Mouse (Mus musculus) limb, embryonic 15.5 days (tissue): ENCODE measurements around the gene Rab11fip3. TPM values are rescaled to one million over a fixed set of nuclear protein-coding genes. Genes with fewer than 3 reads are reported as not detected.

ENCODE experiments used
- ATAC-seq: fragments of 200-750 bp; cut with Nextera tagmentation; 2 replicates; pipeline ENCODE4 v1.8.0; 2017; ENCODE audit warnings: low read depth, moderate TSS enrichment; ENCODE audit not compliant: insufficient number of reproducible peaks, low FRiP score, low TSS enrichment
- H3K27ac ChIP-seq: fragments of 300-500 bp; sonication (generic); 2 replicates; pipeline ENCODE4 v1.5.1; 2015; ENCODE audit warnings: moderate library complexity, mild to moderate bottlenecking, inconsistent platforms
- H3K27me3 ChIP-seq: fragments of 300-500 bp; sonication (generic); 2 replicates; pipeline ENCODE4 v1.6.1; 2015; ENCODE audit warnings: inconsistent platforms
- H3K36me3 ChIP-seq: fragments of 300-500 bp; sonication (generic); 2 replicates; pipeline ENCODE4 v1.6.1; 2015; ENCODE audit warnings: inconsistent platforms
- H3K4me1 ChIP-seq: fragments of 300-500 bp; sonication (generic); 2 replicates; pipeline ENCODE4 v1.6.1; 2015; ENCODE audit warnings: inconsistent platforms
- H3K4me2 ChIP-seq: fragments of 300-500 bp; sonication (generic); 2 replicates; pipeline ENCODE4 v1.6.1; 2015; ENCODE audit warnings: mild to moderate bottlenecking, inconsistent platforms
- H3K4me3 ChIP-seq: fragments of 300-500 bp; sonication (generic); 2 replicates; pipeline ENCODE4 v1.5.1; 2015; ENCODE audit warnings: mild to moderate bottlenecking, inconsistent platforms
- H3K9ac ChIP-seq: fragments of 300-500 bp; sonication (generic); 2 replicates; pipeline ENCODE4 v1.6.1; 2015; ENCODE audit warnings: inconsistent platforms
- H3K9me3 ChIP-seq: fragments of 300-500 bp; sonication (generic); 2 replicates; pipeline ENCODE4 v1.6.1; 2016; ENCODE audit warnings: inconsistent platforms
- WGBS: fragments of 180-500 bp; shearing (Covaris S2); methylation state at CpG from one replicate; pipeline ENCODE4 v1.1.7; 2015; 5-methylcytosine and 5-hydroxymethylcytosine counted together
- polyA plus RNA-seq: library from polyadenylated mRNA; unstranded; fragments of >200 nt; fragmentation: Nextera tagmentation; extraction: Ambion mirVana; gene quantifications from 2 replicates; pipeline ENCODE4 v1.2.1, GENCODE M21; 2015

Gene Rab11fip3
- polyA plus RNA-seq, 1 experiment from 2014 or later = 16.8 TPM

DNA sequence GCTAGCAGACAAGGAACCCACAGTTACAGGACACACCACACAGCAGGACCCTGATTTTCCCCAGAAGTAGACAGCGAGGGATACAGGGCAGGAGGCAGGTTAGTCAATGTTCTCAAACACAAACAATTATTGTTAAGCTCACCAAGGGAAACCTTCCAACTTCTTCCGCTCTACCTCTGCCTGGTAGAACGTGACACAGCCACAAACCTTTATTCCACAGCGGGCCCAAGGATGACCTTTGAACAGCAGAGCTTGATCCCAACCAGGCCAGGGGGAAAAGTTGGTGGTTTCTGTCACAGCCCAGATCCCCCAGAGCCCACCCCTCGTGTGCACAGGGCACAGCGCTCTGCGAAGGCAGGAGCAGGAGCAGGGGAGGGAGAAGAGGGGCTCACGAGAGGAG is 45.4 kb downstream of the Rab11fip3 start:
- H3K9ac ChIP-seq = no peak overlapping the region
- peaks cover 14% of the 10 kb centered on the region for H3K36me3 ChIP-seq
- H3K4me1 ChIP-seq = no peaks in the 10 kb centered on the region
- no peaks in the 10 kb centered on the region for H3K9me3 ChIP-seq
- H3K4me2 ChIP-seq = no peak overlapping the region
- no peak overlapping the region for H3K27ac ChIP-seq
- ATAC-seq = no peak
- WGBS = 93% methylated on average over 8 of the region's 8 CpGs
- no peak overlapping the region for H3K4me3 ChIP-seq
- no peaks in the 10 kb centered on the region for H3K27me3 ChIP-seq

DNA sequence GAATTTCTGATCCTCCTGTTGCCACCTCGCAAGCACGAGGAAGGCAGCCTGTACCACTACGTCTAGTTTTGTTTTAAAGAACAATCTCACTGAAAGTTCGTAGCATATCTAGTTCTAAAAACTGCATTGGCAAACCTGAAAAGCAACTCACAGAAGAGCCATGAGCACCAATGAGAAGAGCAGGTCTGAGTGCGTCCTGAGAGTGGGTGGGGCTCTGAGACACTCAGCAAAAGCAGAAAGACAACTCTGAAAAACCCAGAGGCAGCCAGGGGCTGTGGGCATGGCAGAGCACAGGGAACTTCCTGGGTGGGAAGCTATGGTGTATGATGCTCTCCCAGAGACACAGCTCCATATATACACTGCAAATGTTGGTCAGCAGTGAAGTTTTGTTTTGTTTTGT is 46.2 kb downstream of the Rab11fip3 start:
- Histone ChIP-seq H3K4me2 (no peak overlapping the region), H3K27me3 (no peaks in the 10 kb centered on the region), H3K4me1 (no peaks in the 10 kb centered on the region), H3K27ac (peak overlapping the region; percentile 14; the same call in 1 of the 2 replicates), H3K9ac (no peak overlapping the region), H3K36me3 (peaks cover 14% of the 10 kb centered on the region), H3K4me3 (no peak overlapping the region), H3K9me3 (no peaks in the 10 kb centered on the region)
- no peak for ATAC-seq
- 83% methylated on average over 5 of the region's 5 CpGs for WGBS

DNA sequence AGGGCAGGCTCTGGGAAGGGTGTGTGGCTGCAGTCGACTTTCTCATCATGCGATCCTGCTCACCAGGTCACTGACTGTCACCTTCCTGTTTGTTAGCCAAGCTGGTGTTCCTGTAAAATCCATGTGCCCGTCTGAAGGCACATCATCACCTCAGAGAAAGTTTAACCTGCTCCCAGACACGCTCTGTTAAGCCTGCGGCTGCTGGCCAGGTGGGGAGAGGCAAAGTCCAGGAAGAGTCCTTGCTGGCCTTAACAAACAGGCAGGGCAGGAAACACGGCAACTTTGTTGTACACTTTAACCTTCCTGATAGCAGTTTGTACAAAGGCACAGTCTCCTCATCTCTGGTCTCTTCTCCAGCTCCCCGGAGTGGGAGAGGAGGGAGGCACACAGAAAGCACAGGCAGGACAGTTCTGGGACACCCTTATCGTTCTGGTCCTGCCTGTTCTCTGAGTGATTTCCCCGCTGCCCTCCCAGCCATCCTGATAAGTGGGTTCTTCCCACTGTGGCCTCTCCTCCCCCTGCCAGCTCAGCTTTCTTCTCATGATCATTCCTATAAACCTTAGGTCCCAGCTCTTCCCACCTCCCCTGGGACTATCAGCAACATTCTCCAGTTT is 47.5 kb downstream of the Rab11fip3 start:
- H3K27me3 ChIP-seq = no peaks in the 10 kb centered on the region
- H3K9ac ChIP-seq = no peak overlapping the region
- H3K9me3 ChIP-seq = no peaks in the 10 kb centered on the region
- H3K27ac ChIP-seq = peak overlapping the region; percentile 44; the same call in 1 of the 2 replicates
- no peak overlapping the region for H3K4me3 ChIP-seq
- H3K4me1 ChIP-seq = no peaks in the 10 kb centered on the region
- no peak overlapping the region for H3K4me2 ChIP-seq
- H3K36me3 ChIP-seq = peaks cover 9% of the 10 kb centered on the region
- no peak for ATAC-seq
- 69% methylated on average over 9 of the region's 9 CpGs for WGBS

DNA sequence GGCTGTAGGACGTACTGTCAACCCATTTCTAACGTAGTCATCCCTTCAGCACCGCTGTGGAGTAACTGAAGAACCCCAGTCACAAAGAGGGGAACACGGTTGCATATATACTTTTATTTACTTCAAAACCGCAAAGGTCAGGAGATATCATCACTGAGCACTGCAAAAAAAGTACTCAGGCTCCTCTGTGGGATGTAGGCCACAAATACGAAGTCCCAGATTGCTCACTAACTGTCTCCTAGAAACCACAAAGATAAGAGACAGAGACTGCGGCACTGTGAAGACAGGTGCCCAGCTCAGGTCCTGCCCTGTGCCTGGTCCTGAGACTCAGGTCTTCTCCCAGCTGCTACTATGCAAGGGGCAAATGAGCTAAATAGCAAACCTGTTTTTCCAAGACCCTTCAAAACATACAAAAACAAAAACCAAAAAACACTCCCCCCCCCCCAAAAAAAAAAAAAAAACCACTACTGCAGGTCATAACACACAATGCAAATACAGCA is 48.5 kb downstream of the Rab11fip3 start:
- H3K4me2 ChIP-seq = no peak overlapping the region
- H3K27me3 ChIP-seq = no peaks in the 10 kb centered on the region
- no peaks in the 10 kb centered on the region for H3K4me1 ChIP-seq
- no peak overlapping the region for H3K4me3 ChIP-seq
- peaks cover 8% of the 10 kb centered on the region for H3K36me3 ChIP-seq
- H3K27ac ChIP-seq = no peak overlapping the region
- 91% methylated on average over 7 of the region's 7 CpGs for WGBS
- no peaks in the 10 kb centered on the region for H3K9me3 ChIP-seq
- no peak overlapping the region for H3K9ac ChIP-seq
- ATAC-seq = no peak

DNA sequence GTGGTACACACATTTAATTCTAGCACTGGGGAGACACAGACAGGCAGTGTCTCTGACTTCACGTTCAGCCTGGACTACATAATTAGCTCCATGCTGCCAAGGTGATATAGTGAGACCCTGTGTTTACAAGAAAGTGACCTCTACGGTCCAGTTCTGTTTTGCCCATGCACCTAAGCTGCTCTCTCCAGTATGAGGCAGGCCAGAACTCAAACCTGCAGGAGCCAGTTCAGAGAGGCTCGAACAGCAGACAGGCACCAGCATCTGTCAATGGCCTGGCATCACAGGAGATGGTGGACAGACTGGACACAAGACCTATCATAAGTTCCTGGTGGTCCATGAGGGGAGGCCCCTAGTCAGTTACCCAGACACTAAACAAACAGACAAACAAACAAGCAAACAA is 51.0 kb downstream of the Rab11fip3 start:
- WGBS = 64% methylated on average over 3 of the region's 3 CpGs
- Histone ChIP-seq H3K4me1 (no peaks in the 10 kb centered on the region), H3K9ac (no peak overlapping the region), H3K27me3 (no peaks in the 10 kb centered on the region), H3K4me2 (no peak overlapping the region), H3K4me3 (no peak overlapping the region), H3K9me3 (no peaks in the 10 kb centered on the region), H3K27ac (no peak overlapping the region), H3K36me3 (peaks cover 24% of the 10 kb centered on the region)
- no peak for ATAC-seq

DNA sequence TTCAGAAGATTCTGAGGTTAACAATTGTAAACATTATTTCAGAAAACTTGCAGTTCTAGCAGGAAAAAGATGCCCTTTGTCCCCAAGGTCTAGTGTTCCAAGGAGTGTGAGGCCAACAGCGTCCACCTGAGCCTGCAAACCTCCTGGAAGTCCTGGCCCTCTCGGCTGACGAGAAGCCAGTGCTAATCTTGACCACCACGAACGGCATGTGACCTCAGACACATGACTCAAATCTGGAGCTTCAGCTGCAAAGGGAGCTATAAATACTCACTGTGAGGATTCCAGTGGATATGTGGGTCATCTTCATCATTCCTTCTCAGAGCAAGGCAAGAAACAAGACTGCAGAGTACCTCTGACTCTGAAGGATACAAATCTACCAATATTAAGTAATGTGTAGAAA is 51.4 kb downstream of the Rab11fip3 start:
- Histone ChIP-seq H3K9ac (no peak overlapping the region), H3K36me3 (peaks cover 26% of the 10 kb centered on the region), H3K4me2 (no peak overlapping the region), H3K4me1 (no peaks in the 10 kb centered on the region), H3K27ac (no peak overlapping the region), H3K27me3 (no peaks in the 10 kb centered on the region), H3K9me3 (no peaks in the 10 kb centered on the region), H3K4me3 (no peak overlapping the region)
- 77% methylated on average over 5 of the region's 5 CpGs for WGBS
- no peak for ATAC-seq

DNA sequence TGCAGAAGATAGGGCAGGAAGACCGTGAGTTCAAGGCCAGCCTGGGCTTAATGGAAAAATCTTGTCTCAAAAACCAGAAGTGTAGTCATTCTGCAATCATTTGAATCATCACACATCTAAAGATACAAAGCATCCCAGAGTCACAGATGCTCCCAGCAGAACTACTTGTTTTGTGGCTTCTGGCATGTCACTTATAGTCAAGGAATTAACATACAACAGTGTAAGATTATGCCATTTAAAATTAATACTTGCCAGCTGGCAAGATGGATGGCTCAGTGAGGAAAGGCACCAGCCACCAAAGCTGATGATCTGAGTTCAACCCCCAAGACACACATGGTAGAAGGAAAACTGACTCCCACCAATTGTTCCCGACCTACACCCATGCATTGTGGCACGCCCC is 52.3 kb downstream of the Rab11fip3 start:
- no peak overlapping the region for H3K27ac ChIP-seq
- H3K9me3 ChIP-seq = no peaks in the 10 kb centered on the region
- H3K27me3 ChIP-seq = no peaks in the 10 kb centered on the region
- no peak overlapping the region for H3K4me3 ChIP-seq
- H3K9ac ChIP-seq = no peak overlapping the region
- WGBS = 76% methylated on average over 3 of the region's 3 CpGs
- peaks cover 29% of the 10 kb centered on the region for H3K36me3 ChIP-seq
- peaks cover 1% of the 10 kb centered on the region; the same call in 1 of the 2 replicates for H3K4me1 ChIP-seq
- ATAC-seq = no peak
- no peak overlapping the region for H3K4me2 ChIP-seq

DNA sequence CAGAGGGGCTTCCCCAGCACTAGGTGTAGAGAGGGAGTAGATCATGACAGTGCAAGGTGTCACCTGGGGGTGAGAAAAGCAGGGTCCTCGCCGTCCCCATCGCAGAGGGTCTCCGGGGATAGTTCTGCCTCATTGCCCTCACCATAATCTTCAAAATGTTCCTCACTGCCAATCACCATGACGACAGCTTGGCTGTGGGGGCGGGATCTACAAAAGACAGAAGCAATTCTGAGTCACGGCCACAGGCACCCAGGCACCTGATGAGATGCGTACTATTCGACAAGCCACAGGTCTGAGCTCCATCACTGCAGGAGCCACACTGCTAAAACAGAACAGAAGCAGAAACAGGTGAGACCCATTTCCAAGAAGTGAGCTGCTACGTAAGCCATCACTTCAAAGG is 55.6 kb downstream of the Rab11fip3 start:
- no peak overlapping the region for H3K4me3 ChIP-seq
- peaks cover 3% of the 10 kb centered on the region; the same call in 1 of the 2 replicates for H3K4me1 ChIP-seq
- no peak for ATAC-seq
- H3K36me3 ChIP-seq = peaks cover 40% of the 10 kb centered on the region
- H3K27ac ChIP-seq = no peak overlapping the region
- H3K9me3 ChIP-seq = no peaks in the 10 kb centered on the region
- WGBS = 85% methylated on average over 10 of the region's 10 CpGs
- H3K4me2 ChIP-seq = no peak overlapping the region
- no peak overlapping the region for H3K9ac ChIP-seq
- no peaks in the 10 kb centered on the region for H3K27me3 ChIP-seq

DNA sequence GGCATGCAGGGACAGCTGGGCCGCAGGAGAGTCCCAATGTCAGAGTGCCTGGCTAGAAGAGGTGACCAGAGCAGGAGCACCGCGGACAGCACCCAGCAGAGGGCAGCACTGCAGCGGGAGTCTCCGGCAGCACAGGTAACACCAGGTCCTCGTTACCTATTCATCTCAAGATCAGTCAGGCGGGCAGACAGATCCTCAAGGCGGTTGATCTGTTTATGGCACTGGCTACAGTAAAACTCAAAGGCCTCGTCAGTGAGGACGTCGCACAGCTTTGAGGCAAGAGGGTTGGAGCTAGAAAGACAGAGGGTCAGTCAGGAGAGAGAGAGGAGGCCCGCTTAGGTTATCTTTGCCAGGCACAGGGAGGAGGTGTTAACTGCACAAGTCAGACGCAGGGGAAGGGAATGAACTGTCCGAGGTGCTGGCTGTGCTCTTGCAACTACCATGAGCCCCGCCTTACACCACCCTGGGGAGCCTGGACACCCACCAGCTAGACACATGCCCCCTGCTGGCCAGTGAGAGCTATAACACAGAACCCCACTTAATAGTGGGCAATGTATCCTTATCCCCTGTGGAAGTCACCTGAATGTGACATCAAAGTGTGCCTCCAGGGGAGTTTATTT is 57.4 kb downstream of the Rab11fip3 start:
- ATAC-seq = peak; percentile 68
- peaks cover 3% of the 10 kb centered on the region; the same call in 1 of the 2 replicates for H3K4me1 ChIP-seq
- H3K27me3 ChIP-seq = no peaks in the 10 kb centered on the region
- no peaks in the 10 kb centered on the region for H3K9me3 ChIP-seq
- no peak overlapping the region for H3K9ac ChIP-seq
- H3K4me3 ChIP-seq = no peak overlapping the region
- WGBS = 8% methylated on average over 15 of the region's 15 CpGs
- H3K27ac ChIP-seq = no peak overlapping the region
- peaks cover 52% of the 10 kb centered on the region for H3K36me3 ChIP-seq
- H3K4me2 ChIP-seq = peak overlapping the region; percentile 24; the same call in 1 of the 2 replicates

DNA sequence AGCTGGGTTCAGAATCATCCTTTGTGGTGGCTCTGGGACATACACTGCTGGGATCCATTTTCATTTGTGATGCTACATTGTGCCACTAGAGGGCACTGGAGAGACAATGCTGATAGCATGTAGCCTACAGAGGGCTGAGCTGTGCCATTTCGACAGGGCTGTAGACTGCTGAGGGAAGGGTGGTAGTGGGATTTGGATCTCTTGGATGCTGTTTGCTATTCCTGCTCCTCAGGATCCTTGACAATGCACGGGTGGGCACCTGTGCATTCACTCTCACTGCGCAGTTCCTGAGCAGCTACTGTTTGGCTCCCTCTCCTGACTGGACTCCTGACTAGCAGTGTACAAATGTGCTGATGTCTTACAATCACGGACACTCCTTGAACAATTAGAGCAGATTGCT is 59.8 kb downstream of the Rab11fip3 start:
- peaks cover 45% of the 10 kb centered on the region for H3K36me3 ChIP-seq

DNA sequence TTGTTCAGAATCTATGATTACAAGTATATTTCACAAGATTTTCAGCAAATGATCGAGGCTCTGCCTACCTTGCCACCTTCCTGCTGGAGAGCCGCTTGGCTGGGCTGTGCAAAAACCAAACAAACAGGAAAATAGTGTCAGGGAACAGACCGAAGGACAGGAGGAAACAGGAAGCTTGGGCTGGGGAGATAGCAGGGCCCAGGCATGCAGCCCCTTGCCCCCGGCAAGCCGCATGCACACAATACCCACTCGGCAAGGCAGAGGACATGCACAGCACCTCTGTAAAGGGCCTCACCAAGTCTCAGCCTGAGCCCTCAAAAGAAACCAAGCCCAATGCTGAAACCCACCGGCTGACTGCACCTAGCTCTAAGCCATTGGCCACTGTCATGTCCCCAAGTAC is 60.6 kb downstream of the Rab11fip3 start:
- H3K4me2 ChIP-seq = no peak overlapping the region
- no peaks in the 10 kb centered on the region for H3K9me3 ChIP-seq
- no peak overlapping the region for H3K4me3 ChIP-seq
- no peak overlapping the region for H3K27ac ChIP-seq
- peaks cover 46% of the 10 kb centered on the region for H3K36me3 ChIP-seq
- no peaks in the 10 kb centered on the region for H3K27me3 ChIP-seq
- H3K9ac ChIP-seq = no peak overlapping the region
- ATAC-seq = no peak
- 89% methylated on average over 7 of the region's 7 CpGs for WGBS
- H3K4me1 ChIP-seq = peaks cover 3% of the 10 kb centered on the region; the same call in 1 of the 2 replicates

More for the DNA sequence above, 59.8 kb downstream of the Rab11fip3 start:
- peaks cover 3% of the 10 kb centered on the region; the same call in 1 of the 2 replicates for H3K4me1 ChIP-seq
- ATAC-seq = peak; percentile 38; the same call in 1 of the 2 replicates
- H3K9ac ChIP-seq = no peak overlapping the region
- H3K4me2 ChIP-seq = no peak overlapping the region
- WGBS = 30% methylated on average over 4 of the region's 4 CpGs
- H3K4me3 ChIP-seq = no peak overlapping the region
- no peaks in the 10 kb centered on the region for H3K9me3 ChIP-seq
- H3K27me3 ChIP-seq = no peaks in the 10 kb centered on the region
- no peak overlapping the region for H3K27ac ChIP-seq

DNA sequence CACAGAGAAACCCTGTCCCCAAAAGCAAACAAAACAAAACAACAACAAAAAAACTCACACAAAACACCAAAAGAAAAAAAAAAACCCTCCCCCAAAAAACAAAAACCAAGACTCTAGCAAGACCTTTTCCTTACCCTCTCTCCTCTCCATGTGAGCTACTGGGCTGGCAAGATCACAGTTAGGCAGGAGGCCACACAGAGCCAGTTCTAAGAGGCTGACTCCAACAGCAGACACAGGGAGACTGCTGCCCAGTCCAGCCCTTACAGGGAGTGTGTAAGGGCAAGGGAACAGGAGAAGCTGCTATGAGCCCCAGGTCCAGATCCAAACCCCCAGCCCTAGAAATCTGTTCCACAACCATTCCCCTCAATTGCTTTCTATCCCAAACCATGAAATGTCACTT is 61.0 kb downstream of the Rab11fip3 start:
- ATAC-seq = no peak
- Histone ChIP-seq H3K9ac (no peak overlapping the region), H3K9me3 (no peaks in the 10 kb centered on the region), H3K36me3 (peaks cover 46% of the 10 kb centered on the region), H3K4me3 (no peak overlapping the region), H3K4me2 (no peak overlapping the region), H3K27ac (no peak overlapping the region), H3K27me3 (no peaks in the 10 kb centered on the region), H3K4me1 (peaks cover 3% of the 10 kb centered on the region; the same call in 1 of the 2 replicates)
